Mouse (Mus musculus) 3134 (cell line): ENCODE data around the gene Rpe65.

Experiments used
- DNase-seq: peaks from one replicate; pipeline ENCODE4 v3.0.0-alpha.2; 2011; ENCODE audit warnings: low spot score; ENCODE audit not compliant: insufficient read length; ENCODE audit errors: extremely low read depth

Gene Rpe65

GRCm38 (mm10) chr3:159598875-159599274, at the start of gene Rpe65:
Gene Rpe65 (plus strand): TSS chr3:159599175.
- no peak for DNase-seq

- DNase-seq, result no peak
These were observed 48.8 kb upstream of the Rpe65 start for GRCm38 (mm10) chr3:159550224-159550623.

GRCm38 (mm10) chr3:159614977-159615376, 16.0 kb downstream of the Rpe65 start:
- no peak for DNase-seq

GRCm38 (mm10) chr3:159621026-159621425, 22.1 kb downstream of the Rpe65 start:
- DNase-seq, result no peak

- no peak for DNase-seq
These were observed 25.0 kb downstream of the Rpe65 start for GRCm38 (mm10) chr3:159624010-159624409.

- peak; percentile 71 for DNase-seq
These were observed 61.8 kb downstream of the Rpe65 start for GRCm38 (mm10) chr3:159660741-159661140.

- DNase-seq, result no peak
These were observed 64.4 kb downstream of the Rpe65 start for GRCm38 (mm10) chr3:159663333-159663732.
